Mouse (Mus musculus): Measurements from ENCODE around the gene Aen.

DNA sequence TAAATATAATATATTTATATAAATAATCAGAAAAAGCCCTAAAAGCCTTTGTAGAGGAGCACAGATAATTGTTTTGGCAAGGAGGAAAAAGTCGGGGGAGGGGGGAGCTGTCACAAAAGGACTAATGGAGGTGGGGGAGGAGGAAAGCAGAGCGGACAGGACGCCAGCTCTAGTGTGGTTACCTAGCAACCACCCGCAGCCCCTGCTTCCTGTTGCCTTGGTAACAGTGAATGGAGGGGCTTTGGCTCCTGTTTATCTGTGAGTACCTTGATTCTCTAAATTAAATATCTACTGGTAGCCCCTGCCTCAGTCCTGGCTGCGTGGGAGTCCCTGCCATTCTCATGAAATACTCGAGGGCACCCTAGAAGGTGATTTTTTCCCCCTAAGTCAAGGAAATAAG is 11.5 kb upstream of the Aen start:
- TF ChIP-seq CTCF (IDR thresholded peaks at IDR 0.05; ENCODE audit: low read depth), result no peak
- TF ChIP-seq EP300 (optimal IDR thresholded peaks at IDR 0.05), result no peak
